Mouse (Mus musculus) stomach, postnatal 0 days (tissue): ENCODE measurements around the gene Gm3045.

Source experiments
- CTCF ChIP-seq: IDR thresholded peaks from 2 replicates; pipeline ENCODE4 v1.5.1; 2016; ENCODE audit warnings: antibody characterized with exemption, low read depth, mild to moderate bottlenecking, moderate library complexity
- EP300 ChIP-seq: optimal IDR thresholded peaks from 2 replicates; pipeline ENCODE3; 2016; ENCODE audit warnings: antibody characterized with exemption

DNA sequence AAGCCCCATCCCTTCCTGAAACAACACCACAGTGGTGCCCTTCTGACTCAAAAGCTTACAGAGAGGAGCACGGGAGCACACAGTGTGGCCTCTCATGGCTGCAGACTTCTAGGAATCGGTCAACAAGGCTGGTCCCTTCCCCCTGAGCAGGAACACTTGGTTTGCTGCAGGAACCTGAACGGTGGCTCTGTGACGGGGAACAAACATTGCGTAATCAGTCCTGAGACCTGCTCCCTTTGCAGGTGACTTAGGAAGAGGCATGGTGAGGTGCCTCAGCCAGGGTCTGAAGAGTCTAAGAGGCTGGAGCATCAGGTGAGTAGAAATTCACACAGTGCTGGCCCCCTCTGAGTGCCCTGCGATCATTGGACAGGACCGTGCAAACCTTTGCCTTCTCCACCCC, 463 bp upstream of the Gm3045 start:
- no peak for TF ChIP-seq CTCF
- no peak for TF ChIP-seq EP300
